Mouse (Mus musculus): Measurements from ENCODE around the gene Sh2b3. TPM values are rescaled to one million over a fixed set of nuclear protein-coding genes. Genes with fewer than 3 reads are reported as not detected.
A peak's percentile ranks its signal among the peaks of the same experiment; 100 is the strongest.

Sh2b3 gene
- total and polyA plus RNA-seq, 3 experiments: 16.3 to 122 (median 20.4) TPM

- no peak for ATAC-seq (ENCODE audit: extremely low read depth, insufficient number of reproducible peaks, low FRiP score, poor library complexity, severe bottlenecking)
- Histone ChIP-seq H3K27me3 (ENCODE audit: insufficient read depth, low read length) (peaks cover 14% of the 10 kb centered on the region; the same call in 1 of the 2 replicates), H3K4me3 (ENCODE audit: low read depth, low read length) (no peak overlapping the region), H3K4me1 (ENCODE audit: insufficient read depth, low read depth, low read length) (peaks cover 61% of the 10 kb centered on the region), H3K9me3 (replicated peaks) (no peaks in the 10 kb centered on the region), H3K36me3 (replicated peaks) (no peaks in the 10 kb centered on the region)
- DNase-seq (ENCODE audit: low spot score): no peak
- TF ChIP-seq GATA1 (IDR thresholded peaks at IDR 0.05; ENCODE audit: borderline replicate concordance, low read length): no peak
- no peak for TF ChIP-seq POLR2AphosphoS5 (IDR thresholded peaks at IDR 0.05; ENCODE audit: insufficient replicate concordance, low read depth, low read length)
- no peak for TF ChIP-seq CTCF (IDR thresholded peaks at IDR 0.05; ENCODE audit: low read depth, low read length)
- no peak for TF ChIP-seq TAL1 (conservative IDR thresholded peaks at IDR 0.05; ENCODE audit: low read depth, low read length)
- no peak for TF ChIP-seq GATA2 (IDR thresholded peaks at IDR 0.05; ENCODE audit: borderline replicate concordance, low read depth, low read length)
Observed at GRCm38 (mm10) chr5:121841973-121842372, 4.5 kb upstream of the Sh2b3 start.

DNA sequence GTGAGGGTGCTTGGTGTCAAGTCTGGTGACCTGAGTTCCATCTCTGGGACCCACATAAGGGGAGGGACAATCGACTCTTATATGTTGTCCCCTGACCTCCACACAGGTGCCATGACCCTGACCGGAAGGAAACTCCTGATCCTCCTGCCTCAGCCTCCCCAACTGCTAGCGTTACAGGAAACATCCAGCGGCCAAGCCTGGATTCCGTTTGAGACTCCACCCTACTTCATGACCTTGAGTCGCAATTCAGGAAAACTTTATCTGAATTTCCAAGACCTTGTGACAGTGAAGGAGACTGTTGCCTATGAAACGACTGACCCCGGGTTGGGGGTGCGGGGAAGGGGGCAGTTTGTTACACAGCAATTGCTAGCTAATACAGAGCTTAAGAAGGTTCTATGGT, 4.1 kb upstream of the Sh2b3 start:
- Histone ChIP-seq H3K4me3 (ENCODE audit: low read depth, low read length) (no peak overlapping the region), H3K36me3 (replicated peaks) (no peaks in the 10 kb centered on the region), H3K4me1 (ENCODE audit: insufficient read depth, low read depth, low read length) (peaks cover 59% of the 10 kb centered on the region), H3K27me3 (ENCODE audit: insufficient read depth, low read length) (peaks cover 14% of the 10 kb centered on the region; the same call in 1 of the 2 replicates), H3K9me3 (replicated peaks) (no peaks in the 10 kb centered on the region)
- TF ChIP-seq GATA2 (IDR thresholded peaks at IDR 0.05; ENCODE audit: borderline replicate concordance, low read depth, low read length) (no peak), POLR2AphosphoS5 (IDR thresholded peaks at IDR 0.05; ENCODE audit: insufficient replicate concordance, low read depth, low read length) (no peak), TAL1 (conservative IDR thresholded peaks at IDR 0.05; ENCODE audit: low read depth, low read length) (no peak), GATA1 (IDR thresholded peaks at IDR 0.05; ENCODE audit: borderline replicate concordance, low read length) (no peak), CTCF (IDR thresholded peaks at IDR 0.05; ENCODE audit: low read depth, low read length) (no peak)
- no peak for DNase-seq (ENCODE audit: low spot score)
- no peak for ATAC-seq (ENCODE audit: extremely low read depth, insufficient number of reproducible peaks, low FRiP score, poor library complexity, severe bottlenecking)

DNA sequence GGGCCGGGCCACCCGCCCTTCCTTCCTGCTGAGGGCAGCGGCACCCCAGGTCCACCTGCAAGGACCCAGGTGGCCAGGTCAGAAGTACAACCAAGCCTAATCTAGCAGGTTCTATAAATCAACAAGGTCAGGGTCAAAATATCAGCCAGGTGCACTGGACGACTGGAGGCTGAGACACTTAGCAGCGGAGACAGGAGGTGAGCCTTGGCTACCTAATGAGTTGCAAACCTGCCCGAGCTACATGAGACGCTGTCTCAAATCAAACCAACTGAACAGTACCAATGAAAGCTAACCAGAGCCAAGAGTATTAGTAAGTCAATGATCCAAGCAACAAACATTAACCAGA, 1.7 kb upstream of the Sh2b3 start:
- Histone ChIP-seq H3K9me3 (replicated peaks) (no peaks in the 10 kb centered on the region), H3K4me3 (ENCODE audit: low read depth, low read length) (peak overlapping the region; percentile 88), H3K36me3 (replicated peaks) (peaks cover 13% of the 10 kb centered on the region), H3K4me1 (ENCODE audit: insufficient read depth, low read depth, low read length) (peaks cover 68% of the 10 kb centered on the region), H3K27me3 (ENCODE audit: insufficient read depth, low read length) (peaks cover 10% of the 10 kb centered on the region; the same call in 1 of the 2 replicates)
- ATAC-seq (ENCODE audit: extremely low read depth, insufficient number of reproducible peaks, low FRiP score, poor library complexity, severe bottlenecking): no peak
- DNase-seq (ENCODE audit: low spot score): no peak
- TF ChIP-seq POLR2AphosphoS5 (IDR thresholded peaks at IDR 0.05; ENCODE audit: insufficient replicate concordance, low read depth, low read length): no peak
- TF ChIP-seq GATA1 (IDR thresholded peaks at IDR 0.05; ENCODE audit: borderline replicate concordance, low read length): no peak
- TF ChIP-seq CTCF (IDR thresholded peaks at IDR 0.05; ENCODE audit: low read depth, low read length): no peak
- no peak for TF ChIP-seq TAL1 (conservative IDR thresholded peaks at IDR 0.05; ENCODE audit: low read depth, low read length)
- no peak for TF ChIP-seq GATA2 (IDR thresholded peaks at IDR 0.05; ENCODE audit: borderline replicate concordance, low read depth, low read length)

- Histone ChIP-seq H3K4me3 (ENCODE audit: low read depth, low read length) (peak overlapping the region; percentile 88), H3K27me3 (ENCODE audit: insufficient read depth, low read length) (peaks cover 5% of the 10 kb centered on the region; the same call in 1 of the 2 replicates), H3K9me3 (replicated peaks) (no peaks in the 10 kb centered on the region), H3K4me1 (ENCODE audit: insufficient read depth, low read depth, low read length) (peaks cover 68% of the 10 kb centered on the region), H3K36me3 (replicated peaks) (peaks cover 19% of the 10 kb centered on the region)
- TF ChIP-seq POLR2AphosphoS5 (IDR thresholded peaks at IDR 0.05; ENCODE audit: insufficient replicate concordance, low read depth, low read length) (no peak), TAL1 (conservative IDR thresholded peaks at IDR 0.05; ENCODE audit: low read depth, low read length) (no peak), GATA1 (IDR thresholded peaks at IDR 0.05; ENCODE audit: borderline replicate concordance, low read length) (no peak), GATA2 (IDR thresholded peaks at IDR 0.05; ENCODE audit: borderline replicate concordance, low read depth, low read length) (no peak), CTCF (IDR thresholded peaks at IDR 0.05; ENCODE audit: low read depth, low read length) (no peak)
- ATAC-seq (ENCODE audit: extremely low read depth, insufficient number of reproducible peaks, low FRiP score, poor library complexity, severe bottlenecking) (no peak), DNase-seq (ENCODE audit: low spot score) (peak; percentile 79)
Observed at GRCm38 (mm10) chr5:121838341-121839127, 1.1 kb upstream of the Sh2b3 start.

DNA sequence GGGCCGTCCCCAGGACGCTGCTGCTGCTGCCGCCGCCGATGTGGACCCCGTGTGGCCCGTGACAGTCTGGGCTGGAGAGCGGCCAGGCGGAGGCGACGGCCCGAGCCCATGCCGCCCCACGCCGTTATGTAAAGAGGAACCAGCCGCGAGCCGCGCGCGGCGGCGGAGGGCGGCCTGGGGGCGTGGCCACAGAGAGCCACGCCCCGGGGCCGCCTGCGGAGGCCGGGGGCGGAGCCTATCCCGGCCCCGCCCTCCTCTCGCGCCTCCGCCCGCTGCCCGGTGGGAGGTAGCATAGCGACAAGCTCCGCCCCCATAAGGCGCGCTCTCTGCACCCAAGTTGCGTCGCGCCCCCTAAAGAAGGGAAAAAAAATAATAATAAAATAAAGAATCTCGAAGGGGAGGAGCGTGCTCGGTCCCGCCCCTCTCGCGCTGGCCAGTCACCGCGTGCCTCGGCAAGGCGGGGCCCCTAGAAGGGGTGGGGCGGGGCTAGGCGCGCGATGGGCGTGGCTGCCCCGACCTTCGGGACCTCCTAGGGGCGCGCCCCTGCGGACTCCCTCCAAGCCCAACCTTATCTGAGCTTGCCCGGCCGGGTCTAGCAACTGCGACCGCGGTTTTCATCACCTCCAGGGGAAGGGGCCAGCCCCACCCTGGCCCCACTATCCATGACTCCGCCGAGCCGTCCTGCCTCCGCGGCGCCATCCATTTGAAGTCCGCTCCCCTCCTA, 592 bp downstream of the Sh2b3 start:
- peak overlapping the region; percentile 88 for H3K4me3 ChIP-seq (ENCODE audit: low read depth, low read length)
- peaks cover 67% of the 10 kb centered on the region for H3K4me1 ChIP-seq (ENCODE audit: insufficient read depth, low read depth, low read length)
- no peaks in the 10 kb centered on the region for H3K9me3 ChIP-seq (replicated peaks)
- DNase-seq (ENCODE audit: low spot score): peak; percentile 96
- peak; percentile 71 for ATAC-seq (ENCODE audit: extremely low read depth, insufficient number of reproducible peaks, low FRiP score, poor library complexity, severe bottlenecking)
- peaks cover 35% of the 10 kb centered on the region for H3K36me3 ChIP-seq (replicated peaks)
- no peak for TF ChIP-seq GATA1 (IDR thresholded peaks at IDR 0.05; ENCODE audit: borderline replicate concordance, low read length)
- no peak for TF ChIP-seq CTCF (IDR thresholded peaks at IDR 0.05; ENCODE audit: low read depth, low read length)
- no peak for TF ChIP-seq TAL1 (conservative IDR thresholded peaks at IDR 0.05; ENCODE audit: low read depth, low read length)
- TF ChIP-seq POLR2AphosphoS5 (IDR thresholded peaks at IDR 0.05; ENCODE audit: insufficient replicate concordance, low read depth, low read length): no peak
- no peak for TF ChIP-seq GATA2 (IDR thresholded peaks at IDR 0.05; ENCODE audit: borderline replicate concordance, low read depth, low read length)
- no peaks in the 10 kb centered on the region for H3K27me3 ChIP-seq (ENCODE audit: insufficient read depth, low read length)
